Mouse (Mus musculus) kidney, embryonic 14.5 days (tissue): Measurements from ENCODE around the gene Kdm4b. TPM values are rescaled to one million over a fixed set of nuclear protein-coding genes. Genes with fewer than 3 reads are reported as not detected.

ENCODE experiments used
- ATAC-seq: fragments of 200-750 bp; cut with Nextera tagmentation; 2 replicates; pipeline ENCODE4 v1.8.0; 2017; ENCODE audit warnings: moderate number of reproducible peaks, mild to moderate bottlenecking, moderate TSS enrichment, moderate library complexity; ENCODE audit not compliant: low FRiP score, low TSS enrichment
- H3K27ac ChIP-seq: fragments of 300-500 bp; sonication (generic); 2 replicates; pipeline ENCODE4 v1.5.1; 2014; ENCODE audit warnings: low read depth, mild to moderate bottlenecking, low read length, moderate library complexity, mixed read lengths
- H3K27me3 ChIP-seq: fragments of 300-500 bp; sonication (generic); 2 replicates; pipeline ENCODE4 v1.6.1; 2014; ENCODE audit warnings: mild to moderate bottlenecking, low read length; ENCODE audit not compliant: control insufficient read depth, insufficient read depth
- H3K36me3 ChIP-seq: fragments of 300-500 bp; sonication (generic); 2 replicates; pipeline ENCODE4 v1.6.1; 2014; ENCODE audit warnings: low read length, mixed read lengths; ENCODE audit not compliant: control insufficient read depth, insufficient read depth
- H3K4me1 ChIP-seq: fragments of 300-500 bp; sonication (generic); 2 replicates; pipeline ENCODE4 v1.6.1; 2014; ENCODE audit warnings: low read length, mixed read lengths; ENCODE audit not compliant: control insufficient read depth, insufficient read depth
- H3K4me2 ChIP-seq: fragments of 300-500 bp; sonication (generic); replicated peaks from 2 replicates; pipeline ENCODE4 v1.6.1; 2014; ENCODE audit warnings: low read depth, mild to moderate bottlenecking, low read length
- H3K4me3 ChIP-seq: fragments of 300-500 bp; sonication (generic); 2 replicates; pipeline ENCODE4 v1.5.1; 2014; ENCODE audit warnings: mild to moderate bottlenecking, low read length
- H3K9ac ChIP-seq: fragments of 300-500 bp; sonication (generic); 2 replicates; pipeline ENCODE4 v1.6.1; 2014; ENCODE audit warnings: low read depth, mild to moderate bottlenecking, low read length, moderate library complexity
- H3K9me3 ChIP-seq: fragments of 300-500 bp; sonication (generic); 2 replicates; pipeline ENCODE4 v1.6.1; 2016; ENCODE audit warnings: low read length; ENCODE audit not compliant: control insufficient read depth
- WGBS: fragments of 180-500 bp; shearing (Covaris S2); extraction: QIAGEN DNeasy Blood & Tissue Kit; methylation state at CpG from one replicate; pipeline ENCODE4 v1.1.7; 2014; 5-methylcytosine and 5-hydroxymethylcytosine counted together
- polyA plus RNA-seq: library from polyadenylated mRNA; unstranded; fragments of >200 nt; fragmentation: Nextera tagmentation; extraction: Ambion mirVana; gene quantifications from 2 replicates; pipeline ENCODE4 v1.2.1, GENCODE M21; 2014

The Kdm4b gene
- polyA plus RNA-seq, 1 experiment from 2014 or later = 33.3 TPM

DNA sequence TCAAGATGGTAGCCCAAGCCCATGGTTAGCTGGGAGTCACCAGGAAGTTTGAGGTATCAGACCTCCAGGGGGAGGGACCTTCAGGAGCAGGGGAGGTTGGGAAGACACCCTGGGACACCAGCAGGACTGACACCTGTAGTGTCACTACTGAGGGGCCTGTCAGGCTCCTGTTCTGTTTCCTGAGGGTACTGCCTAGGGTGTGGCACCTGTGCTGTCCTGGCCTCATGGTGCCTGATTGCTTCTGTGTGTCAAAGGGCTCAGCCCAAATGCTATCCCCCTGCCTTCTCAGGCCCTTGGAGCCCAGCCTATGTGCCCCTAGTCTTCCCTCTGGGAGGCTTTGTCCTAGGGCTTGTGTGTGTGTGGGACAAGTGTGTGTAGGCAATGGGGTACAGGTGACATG lies 22.7 kb downstream of the Kdm4b start:
- no peak overlapping the region for H3K27ac ChIP-seq
- no peaks in the 10 kb centered on the region for H3K4me1 ChIP-seq
- no peaks in the 10 kb centered on the region for H3K9me3 ChIP-seq
- H3K27me3 ChIP-seq = no peaks in the 10 kb centered on the region
- no peak overlapping the region for H3K4me3 ChIP-seq
- no peak for ATAC-seq
- H3K9ac ChIP-seq = no peak overlapping the region
- H3K4me2 ChIP-seq = no peak overlapping the region
- H3K36me3 ChIP-seq = peaks cover 15% of the 10 kb centered on the region

DNA sequence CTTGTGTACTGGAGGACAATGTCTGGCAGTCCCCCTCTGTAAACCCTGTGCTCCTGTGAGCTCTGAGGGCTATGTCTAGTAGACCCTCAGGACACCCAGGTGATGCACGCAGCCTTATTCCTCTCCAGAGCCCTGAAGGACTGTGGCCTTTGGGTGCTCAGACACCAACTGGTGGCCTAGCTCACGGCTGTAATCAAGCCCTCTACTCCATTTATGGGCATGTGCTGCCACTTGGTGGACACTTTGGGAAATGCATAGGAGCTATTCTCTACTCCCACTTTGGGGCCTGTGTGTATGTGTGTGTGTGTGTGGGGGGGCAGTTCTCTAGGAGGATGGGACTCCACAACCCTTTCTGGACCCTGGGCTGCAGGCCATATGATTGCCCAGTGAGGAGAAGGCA lies 24.8 kb downstream of the Kdm4b start:
- Histone ChIP-seq H3K9me3 (no peaks in the 10 kb centered on the region), H3K27ac (no peak overlapping the region), H3K4me3 (no peak overlapping the region), H3K9ac (no peak overlapping the region), H3K4me1 (no peaks in the 10 kb centered on the region), H3K4me2 (no peak overlapping the region), H3K27me3 (no peaks in the 10 kb centered on the region), H3K36me3 (peaks cover 33% of the 10 kb centered on the region)
- WGBS = 35% methylated on average over 2 of the region's 2 CpGs
- peak; percentile 42 for ATAC-seq

DNA sequence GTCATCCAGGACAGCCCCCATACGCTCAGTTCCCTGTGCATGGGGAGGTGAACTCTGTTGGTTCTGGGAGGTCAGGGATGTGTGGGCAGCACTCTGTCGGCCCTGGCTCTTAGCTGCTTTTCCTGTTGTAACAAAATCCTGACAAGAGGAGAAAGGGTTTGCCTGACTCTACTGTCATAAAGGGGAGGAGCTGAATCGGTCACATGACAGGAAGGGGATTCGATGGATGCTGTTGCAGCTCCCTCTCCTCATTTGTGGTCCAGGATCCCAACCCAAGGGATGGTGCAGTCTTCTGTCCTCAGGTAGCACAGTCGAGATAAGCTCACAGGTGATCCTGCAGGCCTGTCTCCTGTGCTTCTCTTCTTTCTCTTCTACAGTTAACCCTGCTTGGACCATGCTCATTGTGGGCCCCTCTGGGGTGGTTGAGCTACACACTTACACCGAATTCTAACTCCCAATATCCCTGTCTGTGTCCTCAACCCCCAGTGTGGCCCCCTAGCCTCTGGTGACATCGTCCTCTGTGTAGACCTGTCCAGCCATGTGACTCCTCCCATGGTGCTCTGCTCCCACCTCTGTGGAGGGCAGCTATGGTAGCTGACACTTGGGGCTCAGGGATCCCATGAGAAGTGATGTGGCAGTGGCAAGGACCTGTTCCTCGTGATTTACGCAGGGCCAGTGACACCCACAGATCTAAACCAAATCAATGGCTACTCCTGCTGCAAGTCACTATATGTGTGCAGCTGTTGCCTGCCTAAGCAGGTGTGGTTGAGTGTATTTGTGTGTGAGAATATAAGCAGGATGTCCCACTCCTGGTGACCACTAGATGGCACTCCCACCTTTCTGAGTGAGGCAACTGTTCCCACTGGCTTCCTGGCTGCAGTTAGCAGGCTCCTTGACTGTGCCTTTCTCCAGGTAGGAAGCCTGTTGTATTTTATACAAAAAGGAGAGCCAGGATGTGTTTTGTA lies 31.3 kb downstream of the Kdm4b start:
- no peaks in the 10 kb centered on the region for H3K9me3 ChIP-seq
- peak; percentile 80 for ATAC-seq
- H3K4me3 ChIP-seq = no peak overlapping the region
- no peaks in the 10 kb centered on the region for H3K4me1 ChIP-seq
- 66% methylated on average over 9 of the region's 9 CpGs for WGBS
- no peak overlapping the region for H3K9ac ChIP-seq
- H3K4me2 ChIP-seq = no peak overlapping the region
- no peaks in the 10 kb centered on the region for H3K27me3 ChIP-seq
- peaks cover 59% of the 10 kb centered on the region for H3K36me3 ChIP-seq
- H3K27ac ChIP-seq = no peak overlapping the region

DNA sequence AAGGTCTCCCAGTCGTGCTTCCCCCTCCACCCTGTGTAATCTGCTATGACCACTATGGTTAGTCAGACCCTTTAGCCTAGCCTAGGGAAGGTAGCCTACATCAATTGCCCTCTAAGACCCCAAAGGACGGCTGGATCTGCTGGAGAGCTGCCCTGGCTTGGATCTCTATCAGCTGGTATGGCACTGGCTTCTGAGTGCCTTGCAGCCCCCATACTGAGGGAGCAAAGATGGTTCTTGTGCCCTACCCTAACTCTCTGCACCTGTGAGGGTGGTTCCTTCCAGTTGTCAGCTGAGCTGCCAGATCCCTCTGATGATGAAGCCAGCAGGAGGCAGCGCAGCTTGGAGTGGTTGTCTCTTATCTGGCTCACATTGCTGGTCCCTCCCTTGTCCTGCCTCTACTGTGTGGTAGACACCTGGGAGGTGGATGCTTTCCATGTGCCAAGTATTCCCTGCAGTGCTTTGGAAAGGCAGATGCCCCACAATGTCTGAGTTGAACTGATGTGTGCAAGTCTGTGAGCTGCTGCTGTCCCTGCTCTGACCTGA lies 33.4 kb downstream of the Kdm4b start:
- Histone ChIP-seq H3K9ac (no peak overlapping the region), H3K36me3 (peaks cover 52% of the 10 kb centered on the region), H3K27me3 (no peaks in the 10 kb centered on the region), H3K4me3 (no peak overlapping the region), H3K27ac (no peak overlapping the region), H3K4me1 (no peaks in the 10 kb centered on the region), H3K9me3 (no peaks in the 10 kb centered on the region), H3K4me2 (no peak overlapping the region)
- ATAC-seq = no peak
- WGBS = 87% methylated on average over 3 of the region's 3 CpGs

DNA sequence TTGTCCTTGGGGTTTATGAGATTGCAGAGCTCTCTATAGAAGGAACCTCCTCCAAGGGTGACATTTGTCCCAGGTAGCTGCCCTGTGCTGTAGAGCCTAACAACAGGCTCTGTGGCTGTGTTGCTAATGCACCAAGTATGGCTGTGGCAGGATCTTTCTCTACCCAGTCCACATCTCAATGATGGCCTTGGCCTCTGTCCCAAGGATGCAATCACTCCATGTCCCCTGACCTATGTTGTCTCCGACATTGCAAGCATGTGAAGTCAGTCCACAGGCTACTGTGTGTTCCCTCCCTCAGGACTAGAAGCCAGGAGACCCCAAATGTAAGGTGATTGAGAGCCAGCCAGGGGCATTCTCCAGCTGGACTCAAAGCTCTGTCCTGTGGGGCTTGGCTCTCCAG lies 34.0 kb downstream of the Kdm4b start:
- Histone ChIP-seq H3K4me2 (no peak overlapping the region), H3K9me3 (no peaks in the 10 kb centered on the region), H3K4me3 (no peak overlapping the region), H3K27ac (no peak overlapping the region), H3K27me3 (no peaks in the 10 kb centered on the region), H3K36me3 (peaks cover 46% of the 10 kb centered on the region), H3K4me1 (0 out of 2 replicates have a peak, but pooled peaks cover under 1% of the 10 kb centered on the region), H3K9ac (no peak overlapping the region)
- WGBS = 100% methylated on average over 1 of the region's 1 CpGs
- ATAC-seq = no peak

DNA sequence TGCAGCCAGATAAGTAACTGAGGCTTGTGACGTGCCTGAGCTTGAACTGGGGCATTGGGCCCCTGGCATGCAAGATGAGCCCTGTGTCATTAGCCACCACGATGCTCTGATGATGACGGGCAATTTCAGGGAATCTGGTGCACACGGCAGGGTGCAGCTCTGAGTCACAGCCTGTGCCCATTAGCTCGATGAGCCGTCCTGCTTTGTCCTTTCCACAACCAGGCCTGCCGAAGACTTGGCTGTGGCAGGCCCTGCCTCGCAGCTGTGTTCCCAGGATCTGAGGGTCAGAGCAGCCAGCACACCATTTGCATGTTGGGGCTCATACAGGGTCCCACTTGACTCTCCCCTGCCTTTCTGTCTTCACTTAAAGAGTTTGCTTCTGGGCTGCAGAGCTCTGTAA lies 34.6 kb downstream of the Kdm4b start:
- no peak for ATAC-seq
- Histone ChIP-seq H3K4me2 (no peak overlapping the region), H3K27me3 (no peaks in the 10 kb centered on the region), H3K27ac (no peak overlapping the region), H3K4me1 (peaks cover 6% of the 10 kb centered on the region; the same call in 1 of the 2 replicates), H3K4me3 (no peak overlapping the region), H3K36me3 (peaks cover 40% of the 10 kb centered on the region), H3K9me3 (no peaks in the 10 kb centered on the region), H3K9ac (no peak overlapping the region)
- 58% methylated on average over 8 of the region's 8 CpGs for WGBS

DNA sequence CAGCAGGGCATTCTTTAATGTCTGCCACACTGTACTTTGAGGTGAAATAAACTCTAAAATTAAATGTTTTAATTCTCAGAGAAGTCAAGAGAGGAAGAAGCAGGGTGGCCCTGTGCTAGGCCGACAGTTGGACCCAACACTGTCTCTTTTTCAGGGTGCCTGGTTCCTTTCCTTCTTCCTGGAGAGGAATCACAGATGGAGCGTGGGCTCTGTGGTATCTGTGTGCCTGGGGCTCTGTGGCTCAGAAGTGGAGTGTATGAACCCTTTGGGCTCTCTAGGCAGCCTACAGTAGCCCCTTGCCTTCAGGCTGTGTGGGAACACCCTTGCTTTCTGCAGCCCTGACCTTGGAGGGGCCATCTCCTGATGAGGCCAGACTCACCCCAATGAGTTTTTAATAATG lies 35.7 kb downstream of the Kdm4b start:
- peaks cover 29% of the 10 kb centered on the region for H3K36me3 ChIP-seq
- H3K4me3 ChIP-seq = no peak overlapping the region
- no peak overlapping the region for H3K9ac ChIP-seq
- H3K27ac ChIP-seq = no peak overlapping the region
- no peak overlapping the region for H3K4me2 ChIP-seq
- 91% methylated on average over 2 of the region's 2 CpGs for WGBS
- no peaks in the 10 kb centered on the region for H3K27me3 ChIP-seq
- H3K4me1 ChIP-seq = peaks cover 16% of the 10 kb centered on the region; the same call in 1 of the 2 replicates
- ATAC-seq = no peak
- H3K9me3 ChIP-seq = no peaks in the 10 kb centered on the region

DNA sequence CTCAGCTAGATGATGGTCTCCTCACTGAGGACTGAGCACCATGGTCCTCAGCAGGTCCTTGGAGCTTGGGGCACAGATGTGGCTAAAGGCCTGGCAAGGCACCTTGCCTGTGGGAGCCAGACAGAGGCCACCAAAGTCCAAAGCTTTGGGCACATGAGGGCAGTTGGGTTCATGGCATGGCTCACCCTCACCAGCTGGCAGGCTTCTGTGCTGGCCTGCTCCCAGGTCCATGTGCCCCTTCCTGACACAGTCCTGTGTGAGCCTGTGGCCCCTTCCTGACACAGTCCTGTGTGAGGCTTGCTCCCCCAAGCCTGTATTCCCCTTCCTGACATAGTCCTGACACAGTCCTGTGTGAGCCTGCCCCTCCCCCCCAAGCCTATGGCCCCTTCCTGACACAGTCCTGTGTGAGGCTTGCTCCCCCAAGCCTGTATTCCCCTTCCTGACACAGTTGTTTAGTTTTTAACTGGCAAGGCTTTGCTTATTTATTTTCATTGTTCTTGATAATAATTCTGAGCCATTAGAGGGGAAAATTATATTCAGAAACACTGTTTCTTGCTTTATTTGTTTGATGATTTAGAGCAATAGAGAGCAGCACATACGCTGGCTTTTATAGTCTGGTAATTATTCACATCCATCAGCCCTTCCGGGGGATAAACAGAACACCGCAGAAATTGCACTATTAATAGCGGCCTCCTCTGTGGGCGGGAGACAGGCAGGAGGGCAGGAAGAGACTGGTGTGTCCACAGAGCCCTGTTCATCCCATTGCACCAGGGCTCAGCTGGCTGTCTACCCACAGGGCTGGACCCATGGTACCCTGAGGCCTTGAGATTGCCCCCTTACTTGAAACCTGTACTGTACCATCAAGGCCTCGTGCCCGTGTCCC lies 40.2 kb downstream of the Kdm4b start:
- Histone ChIP-seq H3K27ac (0 out of 2 replicates have a peak overlapping the region, but pooled peaks have one; percentile 20), H3K4me2 (0 out of 2 replicates have a peak overlapping the region, but pooled peaks have one; percentile 2), H3K9me3 (no peaks in the 10 kb centered on the region), H3K27me3 (no peaks in the 10 kb centered on the region), H3K4me3 (no peak overlapping the region), H3K36me3 (peaks cover 29% of the 10 kb centered on the region), H3K9ac (no peak overlapping the region), H3K4me1 (peaks cover 18% of the 10 kb centered on the region; the same call in 1 of the 2 replicates)
- no peak for ATAC-seq
- WGBS = 42% methylated on average over 7 of the region's 7 CpGs
